Mouse (Mus musculus): ENCODE data around the gene Mcidas.

DNA sequence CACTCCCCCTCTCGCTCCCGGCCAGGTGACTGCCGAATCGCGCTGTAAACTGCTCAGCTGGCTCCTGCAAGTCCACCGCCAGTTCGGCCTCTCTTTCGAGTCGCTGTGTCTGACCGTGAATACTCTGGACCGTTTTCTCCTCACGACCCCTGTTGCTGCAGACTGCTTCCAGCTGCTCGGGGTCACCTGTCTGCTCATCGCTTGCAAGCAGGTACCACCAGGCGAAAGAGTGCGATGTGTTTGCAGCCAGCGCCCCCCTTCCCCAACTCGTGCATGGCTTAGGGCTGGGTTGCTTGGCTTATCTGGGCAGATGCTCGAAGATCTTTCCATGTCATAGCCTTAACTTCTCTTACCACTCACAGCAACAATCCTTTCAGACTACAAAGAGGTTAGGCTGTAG is 4.8 kb upstream of the Mcidas start:
- TF ChIP-seq CTCF (IDR thresholded peaks at IDR 0.05; ENCODE audit: borderline replicate concordance, insufficient read depth, low read length) (no peak), POLR2A (IDR thresholded peaks at IDR 0.05; ENCODE audit: low read depth, low read length) (no peak)
